Mouse (Mus musculus) midbrain, embryonic 15.5 days (tissue): ENCODE data around the gene Fosl1. TPM values are rescaled to one million over a fixed set of nuclear protein-coding genes. Genes with fewer than 3 reads are reported as not detected.

Experiments used
- ATAC-seq: fragments of 200-750 bp; cut with Nextera tagmentation; replicated peaks from 2 replicates; pipeline ENCODE4 v1.8.0; 2017; ENCODE audit warnings: moderate TSS enrichment
- H3K27ac ChIP-seq: fragments of 300-500 bp; sonication (generic); 2 replicates; pipeline ENCODE4 v1.5.1; 2015; ENCODE audit warnings: mild to moderate bottlenecking, inconsistent platforms
- H3K27me3 ChIP-seq: fragments of 300-500 bp; sonication (generic); replicated peaks from 2 replicates; pipeline ENCODE4 v1.6.1; 2015; ENCODE audit warnings: inconsistent platforms
- H3K36me3 ChIP-seq: fragments of 300-500 bp; sonication (generic); replicated peaks from 2 replicates; pipeline ENCODE4 v1.6.1; 2015; ENCODE audit warnings: inconsistent platforms
- H3K4me1 ChIP-seq: fragments of 300-500 bp; sonication (generic); 2 replicates; pipeline ENCODE4 v1.6.1; 2015; ENCODE audit warnings: inconsistent platforms
- H3K4me2 ChIP-seq: fragments of 300-500 bp; sonication (generic); 2 replicates; pipeline ENCODE4 v1.6.1; 2015; ENCODE audit warnings: inconsistent platforms, mild to moderate bottlenecking, moderate library complexity
- H3K4me3 ChIP-seq: fragments of 300-500 bp; sonication (generic); 2 replicates; pipeline ENCODE4 v1.5.1; 2015; ENCODE audit warnings: mild to moderate bottlenecking, inconsistent platforms
- H3K9ac ChIP-seq: fragments of 300-500 bp; sonication (generic); 2 replicates; pipeline ENCODE4 v1.6.1; 2015; ENCODE audit warnings: mild to moderate bottlenecking, inconsistent platforms
- H3K9me3 ChIP-seq: fragments of 300-500 bp; sonication (generic); 2 replicates; pipeline ENCODE4 v1.6.1; 2016; ENCODE audit warnings: inconsistent platforms
- WGBS: fragments of 180-500 bp; shearing (Covaris S2); methylation state at CpG from one replicate; pipeline ENCODE4 v1.1.7; 2015; ENCODE audit warnings: mixed read lengths; 5-methylcytosine and 5-hydroxymethylcytosine counted together
- polyA plus RNA-seq: library from polyadenylated mRNA; unstranded; fragments of >200 nt; fragmentation: Nextera tagmentation; extraction: Ambion mirVana; gene quantifications from 2 replicates; pipeline ENCODE4 v1.2.1, GENCODE M21; 2015

Fosl1 gene
- polyA plus RNA-seq, 1 experiment from 2014 or later: not detected

GRCm38 (mm10) chr19:5461411-5461810, 14.1 kb downstream of the Fosl1 start:
- Histone ChIP-seq H3K27ac (no peak overlapping the region), H3K4me1 (peaks cover 43% of the 10 kb centered on the region), H3K4me2 (peak overlapping the region; percentile 88), H3K9me3 (no peaks in the 10 kb centered on the region), H3K36me3 (peaks cover 17% of the 10 kb centered on the region), H3K27me3 (peaks cover 8% of the 10 kb centered on the region; the same call in 1 of the 2 replicates), H3K9ac (peak overlapping the region; percentile 78), H3K4me3 (peak overlapping the region; percentile 76)
- 91% methylated on average over 6 of the region's 6 CpGs for WGBS
- ATAC-seq: no peak

GRCm38 (mm10) chr19:5463212-5463611, 15.9 kb downstream of the Fosl1 start:
- H3K4me1 ChIP-seq: peaks cover 34% of the 10 kb centered on the region
- no peak overlapping the region for H3K4me2 ChIP-seq
- H3K9ac ChIP-seq: no peak overlapping the region
- no peak overlapping the region for H3K4me3 ChIP-seq
- H3K27ac ChIP-seq: no peak overlapping the region
- 93% methylated on average over 9 of the region's 9 CpGs for WGBS
- H3K9me3 ChIP-seq: no peaks in the 10 kb centered on the region
- no peak for ATAC-seq
- peaks cover 17% of the 10 kb centered on the region for H3K36me3 ChIP-seq
- peaks cover 8% of the 10 kb centered on the region; the same call in 1 of the 2 replicates for H3K27me3 ChIP-seq

- Histone ChIP-seq H3K9ac (peak overlapping the region; percentile 43), H3K9me3 (no peaks in the 10 kb centered on the region), H3K4me3 (peak overlapping the region; percentile 30), H3K4me2 (peak overlapping the region; percentile 50), H3K4me1 (peaks cover 32% of the 10 kb centered on the region), H3K27me3 (peaks cover 4% of the 10 kb centered on the region; the same call in 1 of the 2 replicates), H3K27ac (peak overlapping the region; percentile 65), H3K36me3 (peaks cover 17% of the 10 kb centered on the region)
- 36% methylated on average over 15 of the region's 15 CpGs for WGBS
- ATAC-seq: peak; percentile 58
Observed at GRCm38 (mm10) chr19:5463791-5464562, 16.6 kb downstream of the Fosl1 start.

GRCm38 (mm10) chr19:5465037-5465436, 17.7 kb downstream of the Fosl1 start:
- Histone ChIP-seq H3K9ac (no peak overlapping the region), H3K27me3 (no peaks in the 10 kb centered on the region), H3K4me3 (no peak overlapping the region), H3K27ac (no peak overlapping the region), H3K9me3 (no peaks in the 10 kb centered on the region), H3K4me2 (no peak overlapping the region), H3K36me3 (peaks cover 17% of the 10 kb centered on the region), H3K4me1 (peaks cover 29% of the 10 kb centered on the region)
- 91% methylated on average over 8 of the region's 8 CpGs for WGBS
- no peak for ATAC-seq

GRCm38 (mm10) chr19:5466916-5467500, 19.7 kb downstream of the Fosl1 start:
- 95% methylated on average over 6 of the region's 6 CpGs for WGBS
- Histone ChIP-seq H3K4me1 (peaks cover 17% of the 10 kb centered on the region), H3K4me3 (no peak overlapping the region), H3K4me2 (no peak overlapping the region), H3K9me3 (no peaks in the 10 kb centered on the region), H3K9ac (no peak overlapping the region), H3K36me3 (peaks cover 17% of the 10 kb centered on the region), H3K27ac (no peak overlapping the region), H3K27me3 (no peaks in the 10 kb centered on the region)
- no peak for ATAC-seq

GRCm38 (mm10) chr19:5468374-5468773, 21.0 kb downstream of the Fosl1 start, which contains the start of gene Ctsw:
TSS of gene Ctsw (minus strand) at chr19:5468507.
- H3K9me3 ChIP-seq: no peaks in the 10 kb centered on the region
- ATAC-seq: no peak
- H3K4me3 ChIP-seq: no peak within 1 kb of the TSS
- 65% methylated on average over 5 of the region's 5 CpGs for WGBS
- peaks cover 12% of the 10 kb centered on the region; the same call in 1 of the 2 replicates for H3K36me3 ChIP-seq
- H3K4me1 ChIP-seq: peaks cover 17% of the 10 kb centered on the region
- no peak within 1 kb of the TSS for H3K9ac ChIP-seq
- no peaks in the 10 kb centered on the region for H3K27me3 ChIP-seq
- no peak within 1 kb of the TSS for H3K27ac ChIP-seq
- no peak within 1 kb of the TSS for H3K4me2 ChIP-seq

GRCm38 (mm10) chr19:5471846-5472245, 24.5 kb downstream of the Fosl1 start:
- Histone ChIP-seq H3K27ac (no peak overlapping the region), H3K9me3 (no peaks in the 10 kb centered on the region), H3K4me1 (peaks cover 23% of the 10 kb centered on the region), H3K36me3 (no peaks in the 10 kb centered on the region; the same call in 1 of the 2 replicates), H3K9ac (no peak overlapping the region), H3K4me2 (no peak overlapping the region), H3K4me3 (no peak overlapping the region), H3K27me3 (no peaks in the 10 kb centered on the region)
- no peak for ATAC-seq
- 36% methylated on average over 5 of the region's 5 CpGs for WGBS

- no peak overlapping the region for H3K4me3 ChIP-seq
- 81% methylated on average over 3 of the region's 3 CpGs for WGBS
- H3K9ac ChIP-seq: no peak overlapping the region
- no peaks in the 10 kb centered on the region for H3K9me3 ChIP-seq
- no peak overlapping the region for H3K27ac ChIP-seq
- no peak for ATAC-seq
- H3K4me1 ChIP-seq: peaks cover 23% of the 10 kb centered on the region
- H3K4me2 ChIP-seq: no peak overlapping the region
- no peaks in the 10 kb centered on the region for H3K36me3 ChIP-seq
- no peaks in the 10 kb centered on the region for H3K27me3 ChIP-seq
Observed at GRCm38 (mm10) chr19:5472857-5473256, 25.5 kb downstream of the Fosl1 start.

- WGBS: 2% methylated on average over 22 of the region's 22 CpGs
- H3K27me3 ChIP-seq: no peaks in the 10 kb centered on the region
- peak; percentile 55; the same call in 1 of the 2 replicates for ATAC-seq
- peak within 1 kb of the TSS; percentile 53 for H3K27ac ChIP-seq
- peak within 1 kb of the TSS; percentile 51 for H3K9ac ChIP-seq
- H3K4me1 ChIP-seq: peaks cover 23% of the 10 kb centered on the region
- H3K36me3 ChIP-seq: no peaks in the 10 kb centered on the region
- H3K9me3 ChIP-seq: no peaks in the 10 kb centered on the region
- peak within 1 kb of the TSS; percentile 51 for H3K4me3 ChIP-seq
- peak within 1 kb of the TSS; percentile 87 for H3K4me2 ChIP-seq
Observed at GRCm38 (mm10) chr19:5473720-5474119, 26.4 kb downstream of the Fosl1 start, which contains the start of gene Efemp2. TSS of gene Efemp2 (plus strand) at chr19:5473954.

- under 1% methylated on average over 61 of the region's 68 CpGs for WGBS
- peak; percentile 70 for ATAC-seq
Observed at GRCm38 (mm10) chr19:5474281-5475068, 27.1 kb downstream of the Fosl1 start.

GRCm38 (mm10) chr19:5475069-5475714, 27.8 kb downstream of the Fosl1 start:
- Histone ChIP-seq H3K9me3 (no peaks in the 10 kb centered on the region), H3K9ac (peak overlapping the region; percentile 51), H3K4me1 (peaks cover 23% of the 10 kb centered on the region), H3K27me3 (no peaks in the 10 kb centered on the region), H3K27ac (peak overlapping the region; percentile 53), H3K36me3 (no peaks in the 10 kb centered on the region), H3K4me2 (peak overlapping the region; percentile 87), H3K4me3 (peak overlapping the region; percentile 51)
- peak; percentile 32; the same call in 1 of the 2 replicates for ATAC-seq
- WGBS: 21% methylated on average over 13 of the region's 13 CpGs

More at GRCm38 (mm10) chr19:5474281-5475068, 27.1 kb downstream of the Fosl1 start:
- Histone ChIP-seq H3K4me1 (peaks cover 23% of the 10 kb centered on the region), H3K4me3 (peak overlapping the region; percentile 51), H3K27ac (peak overlapping the region; percentile 53), H3K9ac (peak overlapping the region; percentile 51), H3K4me2 (peak overlapping the region; percentile 87), H3K27me3 (no peaks in the 10 kb centered on the region), H3K36me3 (no peaks in the 10 kb centered on the region), H3K9me3 (no peaks in the 10 kb centered on the region)
